In the genomic region with DNA sequence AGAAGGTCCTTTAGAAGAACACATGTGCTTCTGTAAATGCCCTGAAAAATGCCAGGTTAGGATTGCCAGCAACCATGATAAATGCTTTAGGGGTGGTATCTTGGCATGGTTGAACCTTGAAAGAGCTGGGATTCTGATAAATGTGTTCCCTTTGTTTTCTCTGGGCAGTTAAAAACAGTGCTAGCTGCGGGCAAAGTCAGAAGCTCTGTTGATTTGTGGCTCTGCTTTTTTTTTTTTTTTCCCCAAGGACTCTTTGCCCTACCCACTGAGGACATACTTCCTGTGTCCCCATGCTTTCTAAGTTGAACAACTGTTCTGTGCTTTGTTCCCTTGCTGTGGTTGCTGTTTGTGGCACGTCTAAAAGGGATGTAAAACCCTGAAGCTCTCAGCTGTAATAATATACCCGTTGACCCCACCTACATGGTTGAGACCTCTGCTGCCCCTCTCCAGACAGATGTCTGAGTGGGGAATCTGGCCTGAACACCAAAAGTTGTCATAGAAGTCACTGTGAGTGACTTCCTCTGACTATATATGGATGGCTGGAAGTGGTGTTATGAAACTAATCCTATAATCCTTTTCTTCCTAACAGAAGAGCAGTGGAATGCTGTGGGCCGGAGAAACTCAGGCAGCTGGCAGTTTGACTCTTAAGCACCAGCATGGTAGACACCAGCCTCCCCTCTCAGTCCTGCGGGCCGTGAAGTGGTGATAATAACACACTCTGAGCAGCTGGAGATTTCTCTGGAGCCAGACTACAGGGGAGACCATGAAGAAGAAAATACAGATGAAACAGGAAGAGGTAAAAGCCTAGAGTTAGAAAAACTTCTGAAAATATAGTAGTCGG, we compare ENCODE assay signal across 13 mouse cellular contexts.
A peak's percentile ranks its signal among the peaks of the same experiment; 100 is the strongest.
DNase-seq lines count a peak whose midpoint lies in the region; ATAC-seq and TF ChIP-seq lines count a peak whose summit lies in the region.
"Had no signal": no experiment of that assay in that cellular context is flagged by ENCODE, and none has a peak within 500 bp of the region (broad histone marks: within the 10 kb centered on the region; RNA-seq: fewer than 3 reads in every experiment).

No protein-coding gene starts in this region.

- H3K4me2 ChIP-seq in limb, embryonic 15.5 days, result no peak overlapping the region
- H3K4me2 ChIP-seq in forebrain, embryonic 13.5 days, result no peak overlapping the region
- H3K4me2 ChIP-seq: lung, embryonic 15.5 days; midbrain, embryonic 15.5 days had no signal

- WGBS in limb, embryonic 15.5 days, result 56% methylated on average over 7 of the region's 7 CpGs
- 76% methylated on average over 7 of the region's 7 CpGs for WGBS in forebrain, embryonic 13.5 days

- TF ChIP-seq CTCF in Patski (IDR thresholded peaks at IDR 0.05), result no peak

- POLR2A ChIA-PET in Patski (lab: Charles Lee), result interaction anchor here (0.5 to 0.6 kb wide), 2 partner anchors 16 to 219 kb away, joined by 4 read pairs; no protein-coding TSS in a partner anchor

- CTCF ChIA-PET in Patski (lab: Charles Lee), result interaction anchor here (0.8 to 1.3 kb wide), 3 partner anchors 10 to 200 kb away, joined by 3 to 4 read pairs (median 3); no protein-coding TSS in a partner anchor

- in situ Hi-C loops in Patski (cut with MboI; ENCODE audit: low pct_unique_long_range_greater_than_20kb), result no loop called here

- no peak overlapping the region for H3K4me3 ChIP-seq in limb, embryonic 15.5 days
- no peak overlapping the region for H3K4me3 ChIP-seq in forebrain, embryonic 13.5 days
- H3K4me3 ChIP-seq: lung, embryonic 15.5 days; midbrain, embryonic 15.5 days had no signal

- H3K4me1 ChIP-seq in limb, embryonic 15.5 days, result 0 out of 2 replicates have a peak, but pooled peaks cover 2% of the 10 kb centered on the region
- no peaks in the 10 kb centered on the region for H3K4me1 ChIP-seq in forebrain, embryonic 13.5 days
- H3K4me1 ChIP-seq: midbrain, embryonic 15.5 days had no signal

- H3K27ac ChIP-seq in limb, embryonic 15.5 days, result no peak overlapping the region
- no peak overlapping the region for H3K27ac ChIP-seq in forebrain, embryonic 13.5 days
- H3K27ac ChIP-seq: lung, embryonic 15.5 days; midbrain, embryonic 15.5 days had no signal

- H3K27me3 ChIP-seq in Patski, result no peaks in the 10 kb centered on the region
- H3K27me3 ChIP-seq in limb, embryonic 15.5 days, result no peaks in the 10 kb centered on the region
- no peaks in the 10 kb centered on the region for H3K27me3 ChIP-seq in forebrain, embryonic 13.5 days
- H3K27me3 ChIP-seq: lung, embryonic 15.5 days; midbrain, embryonic 15.5 days had no signal

- no peaks in the 10 kb centered on the region for H3K36me3 ChIP-seq in limb, embryonic 15.5 days
- H3K36me3 ChIP-seq in forebrain, embryonic 13.5 days (ENCODE audit: poor library complexity, severe bottlenecking), result no peaks in the 10 kb centered on the region
- H3K36me3 ChIP-seq: lung, embryonic 15.5 days; midbrain, embryonic 15.5 days had no signal

- DNase-seq in kidney, adult 11 months, result peak; percentile 5
- no peak for DNase-seq in kidney, postnatal 25 days
- DNase-seq in Patski (ENCODE audit: low read depth, low spot score), result no peak
- DNase-seq in embryo, embryonic 10 days (ENCODE audit: low spot score), result peak; percentile 52
- DNase-seq in right cerebral cortex, adult 2 months (ENCODE audit: low spot score in 2 of 2), result no peak
- DNase-seq: cerebellum, postnatal 36 days; heart, postnatal 10 days; right cerebral cortex, postnatal 14 days had no signal

- H3K9me3 ChIP-seq in limb, embryonic 15.5 days, result no peaks in the 10 kb centered on the region
- H3K9me3 ChIP-seq in forebrain, embryonic 13.5 days (replicated peaks), result no peaks in the 10 kb centered on the region
- H3K9me3 ChIP-seq: lung, embryonic 15.5 days; midbrain, embryonic 15.5 days had no signal

- ATAC-seq in Patski, result peak; percentile 92
- peak; percentile 61 for ATAC-seq in limb, embryonic 15.5 days (ENCODE audit: insufficient number of reproducible peaks, low FRiP score, low TSS enrichment, low read depth)
- no peak for ATAC-seq in megakaryocyte-erythroid progenitor cell, adult 5-6 weeks (replicated peaks; ENCODE audit: low FRiP score, low TSS enrichment, poor library complexity, severe bottlenecking)
- no peak for ATAC-seq in forebrain, embryonic 13.5 days

- H3K9ac ChIP-seq in limb, embryonic 15.5 days, result no peak overlapping the region
- H3K9ac ChIP-seq in forebrain, embryonic 13.5 days, result no peak overlapping the region
- H3K9ac ChIP-seq: lung, embryonic 15.5 days; midbrain, embryonic 15.5 days had no signal

Comparison
In these comparisons a context has a peak if more than half of its experiments do, and no peak if none do; other contexts are left out.
1. DNase-seq: peak in kidney, adult 11 months (single experiment) and embryo, embryonic 10 days (single experiment); none in kidney, postnatal 25 days (0 of 2), Patski (single experiment) and right cerebral cortex, adult 2 months (0 of 2).
2. ATAC-seq: peak in Patski (single experiment) and limb, embryonic 15.5 days (single experiment); none in megakaryocyte-erythroid progenitor cell, adult 5-6 weeks (single experiment) and forebrain, embryonic 13.5 days (single experiment).